Mouse (Mus musculus) thymus, postnatal 10 days (tissue): Measurements from ENCODE around the gene Dpp6.

Source experiments
- DNase-seq, 2 experiments: peaks; one replicate each; pipeline ENCODE4 v3.0.0; 2021; ENCODE audit warnings: low spot score in 2 of 2

Gene Dpp6

DNA sequence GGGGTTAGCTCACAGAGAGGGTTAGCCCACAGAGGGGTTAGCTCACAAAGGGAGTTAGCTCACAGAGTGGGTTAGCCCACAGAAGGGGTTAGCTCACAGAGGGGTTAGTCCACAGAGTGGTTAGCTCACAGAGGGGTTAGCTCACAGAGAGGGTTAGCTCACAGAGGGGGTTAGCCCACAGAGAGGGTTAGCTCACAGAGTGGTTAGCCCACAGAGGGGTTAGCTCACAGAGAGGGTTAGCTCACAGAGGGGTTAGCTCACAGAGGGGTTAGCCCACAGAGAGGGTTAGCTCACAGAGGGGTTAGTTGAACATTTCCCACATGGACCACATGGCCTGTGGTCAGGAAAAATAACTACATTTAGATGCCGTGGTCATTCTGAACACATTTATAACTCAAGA is 927.9 kb downstream of the Dpp6 start:
- DNase-seq, result no peak

GRCm38 (mm10) chr5:27765780-27766179 is 948.8 kb downstream of the Dpp6 start:
- no peak for DNase-seq

GRCm38 (mm10) chr5:27767948-27768347 is 950.9 kb downstream of the Dpp6 start:
- no peak for DNase-seq
